Mouse (Mus musculus) embryonic fibroblast, embryonic 13.5 days (primary cell): ENCODE measurements at regions not wholly inside any gene's neighbourhood (a gene's known extent, or its start where the extent isn't known, plus 50 kb on each side); places are given as distances from the start of the nearest gene placed in this dataset.

Source experiments
- CTCF ChIP-seq: IDR thresholded peaks from 2 replicates; pipeline ENCODE4 v1.5.1; 2011; ENCODE audit warnings: mild to moderate bottlenecking, control low read depth, low read length, moderate library complexity, borderline replicate concordance; ENCODE audit not compliant: insufficient read depth
- POLR2A ChIP-seq: IDR thresholded peaks from 2 replicates; pipeline ENCODE4 v1.6.1; 2011; ENCODE audit warnings: low read depth, mild to moderate bottlenecking, control low read depth, low read length, moderate library complexity

DNA sequence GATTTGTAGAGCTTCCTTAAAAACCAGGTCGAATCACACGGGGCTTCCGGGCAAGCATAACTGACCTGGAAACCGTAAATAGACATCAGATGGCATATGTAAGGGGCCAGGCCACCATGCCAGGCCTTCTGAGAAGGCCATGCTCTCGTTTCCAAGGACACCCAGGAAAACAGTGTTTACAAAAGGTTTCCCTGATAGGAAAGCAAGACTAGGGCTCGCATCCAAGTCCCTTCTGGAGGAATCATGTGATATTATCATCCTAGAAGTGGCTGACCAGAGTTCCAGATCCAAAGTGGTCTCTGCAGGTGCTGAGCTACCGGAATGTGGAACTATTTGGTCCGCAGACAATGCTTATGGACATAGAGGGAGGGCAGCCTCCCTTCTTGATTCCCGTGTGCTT, 122.6 kb downstream of the Lrrc30 start:
- TF ChIP-seq CTCF (no peak), POLR2A (no peak)
